Mouse (Mus musculus) kidney, postnatal 36 days (tissue): ENCODE measurements around the gene Pick1.
"Not testable (repeated sequence)": the region's sequence is repeated elsewhere in the genome, so short reads cannot be mapped to it uniquely, and the experiment has no call there.

Source experiments
- DNase-seq, 2 experiments: peaks; one replicate each; pipeline ENCODE4 v3.0.0; 2021 to 2022; ENCODE audit warnings: mixed read lengths in 2 of 2

Gene Pick1

GRCm38 (mm10) chr15:79225780-79226179, 3.2 kb upstream of the Pick1 start:
- not testable (repeated sequence) for DNase-seq

GRCm38 (mm10) chr15:79235268-79235667, 6.3 kb downstream of the Pick1 start:
- DNase-seq: no peak

GRCm38 (mm10) chr15:79238036-79238435, 9.1 kb downstream of the Pick1 start:
- DNase-seq: no peak

- DNase-seq: no peak
Measured at GRCm38 (mm10) chr15:79242574-79243233, 13.7 kb downstream of the Pick1 start.

- peak; percentile 96 to 97 for DNase-seq
Measured at GRCm38 (mm10) chr15:79243234-79244042, 14.5 kb downstream of the Pick1 start.

- DNase-seq: peak; percentile 52 to 61
Measured at GRCm38 (mm10) chr15:79244071-79244893, 15.3 kb downstream of the Pick1 start.

- no peak for DNase-seq
Measured at GRCm38 (mm10) chr15:79245321-79245720, 16.3 kb downstream of the Pick1 start.

- DNase-seq: no peak
Measured at GRCm38 (mm10) chr15:79250236-79250635, 21.3 kb downstream of the Pick1 start.

- no peak for DNase-seq
Measured at GRCm38 (mm10) chr15:79251168-79251567, 22.2 kb downstream of the Pick1 start.

- peak in 1 of 2 experiments; percentile 45 for DNase-seq
Measured at GRCm38 (mm10) chr15:79251781-79252491, 23.0 kb downstream of the Pick1 start.

GRCm38 (mm10) chr15:79252580-79252979, 23.6 kb downstream of the Pick1 start:
- no peak for DNase-seq

- DNase-seq: no peak
Measured at GRCm38 (mm10) chr15:79254661-79255060, 25.7 kb downstream of the Pick1 start, which contains the start of gene Slc16a8. Gene Slc16a8 (minus strand): TSS chr15:79254761.

GRCm38 (mm10) chr15:79258521-79258920, 29.5 kb downstream of the Pick1 start:
- DNase-seq: peak; percentile 86 to 94

GRCm38 (mm10) chr15:79261095-79261725, 32.2 kb downstream of the Pick1 start:
- peak; percentile 32 to 62 for DNase-seq

GRCm38 (mm10) chr15:79261757-79262156, 32.8 kb downstream of the Pick1 start:
- no peak for DNase-seq

- peak; percentile 27 to 73 for DNase-seq
Measured at GRCm38 (mm10) chr15:79262375-79262774, 33.4 kb downstream of the Pick1 start.

- DNase-seq: no peak
Measured at GRCm38 (mm10) chr15:79262786-79263309, 33.9 kb downstream of the Pick1 start.

- no peak for DNase-seq
Measured at GRCm38 (mm10) chr15:79263726-79264125, 34.8 kb downstream of the Pick1 start.

GRCm38 (mm10) chr15:79265384-79265783, 36.4 kb downstream of the Pick1 start:
- DNase-seq: no peak

GRCm38 (mm10) chr15:79268521-79268920, 39.5 kb downstream of the Pick1 start:
- no peak for DNase-seq

GRCm38 (mm10) chr15:79270317-79271123, 41.5 kb downstream of the Pick1 start:
- peak; percentile 59 to 78 for DNase-seq
